Mouse (Mus musculus): ENCODE results near the gene Unc45b.
"Not testable (repeated sequence)": the region's sequence is repeated elsewhere in the genome, so short reads cannot be mapped to it uniquely, and the experiment has no call there.

The Unc45b gene

DNA sequence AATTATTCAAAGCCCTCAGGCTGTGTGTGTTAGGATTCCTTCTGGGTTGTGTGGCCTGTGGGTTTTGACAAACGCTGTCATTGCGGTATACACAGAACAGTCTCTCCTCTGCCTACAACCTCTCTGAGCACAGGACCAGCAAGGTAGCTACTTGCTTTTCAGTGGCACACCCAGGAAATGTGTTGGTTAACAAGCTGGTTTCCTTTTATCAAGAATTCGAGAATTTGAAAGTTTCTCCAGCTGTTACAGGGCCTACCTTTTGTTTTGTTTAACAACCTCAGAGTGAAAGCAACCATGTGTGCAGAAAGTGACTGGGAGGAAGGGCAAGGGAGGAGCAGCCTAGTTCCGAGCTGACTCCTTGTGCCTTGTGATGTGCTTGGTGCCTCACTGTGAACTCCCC, 37.1 kb downstream of the Unc45b start:
- no peak for DNase-seq (ENCODE audit: low read depth, low spot score)

DNA sequence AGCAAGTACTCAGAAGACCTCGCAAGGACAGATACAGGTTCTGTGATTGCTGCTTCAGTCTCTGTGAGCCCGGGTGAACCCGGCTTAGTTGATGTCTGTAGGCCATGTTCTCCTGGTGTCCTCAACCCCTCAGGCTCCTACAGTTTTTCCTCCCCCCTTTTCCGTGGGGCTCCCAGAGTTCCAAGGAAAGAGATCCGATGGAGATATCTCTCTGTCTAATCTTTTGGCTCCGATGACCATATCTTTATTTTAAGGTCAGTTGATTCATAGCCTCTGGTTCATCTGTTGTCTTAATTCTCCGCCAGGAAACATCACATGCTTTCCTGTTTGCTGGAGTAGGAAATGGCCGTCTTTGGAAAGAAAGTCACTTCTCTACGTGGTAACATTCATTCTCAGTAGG, 38.7 kb downstream of the Unc45b start:
- DNase-seq (ENCODE audit: low read depth, low spot score): no peak

DNA sequence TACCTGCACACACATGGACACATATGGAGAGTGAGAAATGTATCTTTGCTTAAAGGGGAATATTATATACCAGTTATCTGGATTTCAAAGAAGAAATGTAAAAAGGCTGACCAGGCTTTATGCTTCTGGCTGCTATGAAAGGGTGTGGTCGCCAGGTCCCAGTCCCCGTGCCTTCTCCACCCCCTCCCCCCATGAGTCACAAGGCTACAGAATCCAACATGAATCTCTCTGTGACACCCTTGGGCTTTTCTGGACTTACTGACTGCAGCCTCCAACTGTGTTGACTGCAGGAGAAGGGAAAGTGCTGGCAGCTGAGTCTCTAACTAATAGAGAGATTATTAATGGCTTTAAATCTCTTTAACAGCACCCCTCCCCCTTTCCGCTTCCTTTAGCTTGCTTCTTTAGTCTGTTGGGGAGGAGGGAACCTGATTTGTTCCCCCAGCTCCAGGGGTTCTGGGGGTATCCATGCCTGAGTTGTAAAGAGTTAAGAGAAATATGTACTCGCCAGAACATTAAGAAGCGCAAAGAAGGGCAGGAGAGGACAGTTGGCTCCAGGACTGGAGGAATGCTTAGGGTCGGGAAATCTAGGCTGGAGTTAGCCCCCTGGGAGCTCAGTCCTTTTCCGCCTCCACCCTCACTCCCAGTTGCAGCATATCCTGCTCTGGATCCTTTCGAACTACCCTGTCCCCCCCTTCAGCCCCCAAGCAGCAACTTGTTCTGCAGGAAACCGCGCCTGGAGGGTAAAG, 40.6 kb downstream of the Unc45b start, which contains the start of gene Slfn5:
TSS of gene Slfn5 (plus strand) at position 614 of the 746 bp plus-strand sequence.
- DNase-seq (ENCODE audit: low read depth, low spot score): no peak

DNA sequence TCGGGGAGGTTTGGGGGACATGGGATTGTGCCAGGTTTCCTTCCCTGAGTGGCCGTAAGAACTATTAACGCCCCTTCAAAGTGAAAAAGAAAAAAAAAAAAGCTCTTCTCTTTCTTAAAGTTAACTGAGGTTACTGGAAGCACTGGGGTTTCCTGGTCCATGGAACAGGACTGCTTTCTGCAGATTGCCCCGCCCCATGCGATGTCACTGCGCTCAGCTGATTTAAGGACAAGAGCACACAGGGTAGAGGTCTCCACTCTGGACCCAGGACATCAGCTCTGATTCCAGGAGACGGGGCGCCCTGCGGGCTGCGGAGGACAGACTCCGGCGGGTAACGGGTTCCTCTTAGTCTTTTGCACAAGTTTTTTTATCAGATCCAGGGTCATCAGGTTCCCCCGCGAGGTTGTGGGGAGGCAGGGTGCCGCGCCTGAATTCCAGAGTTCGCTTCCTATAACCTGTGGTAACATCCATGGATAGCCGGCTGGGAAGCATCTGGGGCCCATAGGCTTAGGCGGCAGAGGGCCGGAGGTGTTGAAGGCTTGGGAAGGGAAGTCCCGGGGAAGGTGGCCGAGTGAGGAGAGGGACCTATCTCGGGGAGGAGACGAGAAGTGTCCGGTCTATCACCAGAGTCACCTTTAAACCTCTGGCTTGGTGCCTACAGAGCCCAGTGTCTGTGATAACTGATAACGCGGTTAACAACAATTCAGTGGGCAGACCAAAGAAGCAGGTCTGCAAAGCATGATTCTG, 41.7 kb downstream of the Unc45b start:
- DNase-seq (ENCODE audit: low read depth, low spot score): no peak

DNA sequence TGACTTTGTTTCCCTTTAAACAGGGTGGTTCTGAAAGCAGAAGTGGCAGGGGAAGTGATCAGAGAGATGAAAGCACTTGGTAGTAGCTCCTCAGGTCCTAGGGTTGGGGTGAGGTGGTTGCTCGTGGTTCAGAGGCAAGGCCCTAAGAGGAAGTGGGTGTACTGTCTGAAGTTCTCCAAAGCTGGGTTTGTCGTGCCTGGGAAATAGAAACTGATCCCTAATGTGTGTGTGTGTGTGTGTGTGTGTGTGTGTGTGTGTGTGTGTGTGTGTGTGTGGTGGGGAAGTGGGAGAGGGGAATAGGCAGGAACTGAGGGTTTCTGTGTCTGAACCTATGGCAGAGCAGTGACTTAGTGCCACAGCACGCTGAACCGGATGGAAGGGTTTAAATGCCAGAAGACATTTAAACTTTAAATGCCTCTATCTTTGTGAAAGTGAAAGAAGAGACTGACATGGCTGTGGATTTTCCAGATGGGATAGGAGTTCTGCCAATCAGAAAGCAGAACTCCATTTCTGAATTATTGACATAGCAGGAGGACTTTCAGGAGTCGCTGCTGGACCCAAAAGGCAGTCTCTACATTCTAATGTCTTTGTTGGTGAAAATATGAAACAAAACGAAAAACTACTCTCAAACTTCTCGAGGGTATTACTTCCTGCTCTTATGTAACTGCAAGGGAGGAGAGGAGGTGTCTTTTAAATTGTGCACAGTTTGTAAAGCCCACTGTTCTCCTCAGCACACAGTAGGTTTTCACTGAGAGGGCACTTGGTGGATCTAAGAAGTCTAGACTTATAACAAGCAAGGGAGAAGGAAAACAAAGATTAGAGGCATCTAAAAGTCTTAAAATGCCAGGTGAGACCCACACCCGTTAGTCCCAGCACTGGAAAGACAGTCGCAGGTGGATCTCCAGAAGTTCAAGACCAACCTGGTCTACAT, 42.5 kb downstream of the Unc45b start:
- no peak for DNase-seq (ENCODE audit: low read depth, low spot score)

DNA sequence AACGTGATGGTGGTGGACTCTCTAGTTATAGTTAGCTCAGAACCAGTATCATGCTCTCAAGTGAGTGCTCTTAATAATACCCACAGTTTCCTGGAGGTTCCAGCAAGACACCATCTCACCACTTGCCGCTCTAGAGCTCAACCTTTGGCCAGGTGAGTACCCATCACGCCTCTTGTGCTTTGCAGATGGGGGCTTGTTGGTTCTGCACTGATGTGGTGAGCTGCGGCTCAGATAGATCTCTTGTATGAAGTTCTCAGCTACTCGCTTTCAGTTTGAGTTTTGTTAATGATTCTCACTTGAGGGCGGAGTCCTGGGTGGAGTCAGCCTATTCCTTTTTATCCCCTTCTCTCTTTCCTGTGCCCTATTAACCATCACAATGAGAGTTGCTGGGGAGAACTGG, 44.3 kb downstream of the Unc45b start:
- no peak for DNase-seq (ENCODE audit: low read depth, low spot score)

DNA sequence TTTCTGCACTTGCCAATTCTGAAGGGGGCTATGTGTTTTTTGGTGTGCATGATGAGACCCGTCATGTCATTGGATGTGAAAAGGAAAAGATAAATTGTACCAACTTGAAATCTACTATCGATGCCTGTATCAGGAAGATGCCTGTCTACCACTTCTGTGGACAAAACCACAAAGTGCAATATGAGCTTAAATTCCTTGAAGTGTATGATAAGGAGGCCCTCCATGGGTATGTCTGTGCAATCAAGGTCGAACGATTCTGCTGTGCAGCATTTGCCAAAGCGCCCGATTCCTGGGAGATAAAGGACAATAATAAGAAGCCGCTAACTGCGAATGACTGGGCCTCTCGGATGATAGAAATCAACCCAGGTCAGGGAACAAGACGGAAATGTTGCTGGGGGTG, 46.6 kb downstream of the Unc45b start:
- DNase-seq (ENCODE audit: low read depth, low spot score): no peak

DNA sequence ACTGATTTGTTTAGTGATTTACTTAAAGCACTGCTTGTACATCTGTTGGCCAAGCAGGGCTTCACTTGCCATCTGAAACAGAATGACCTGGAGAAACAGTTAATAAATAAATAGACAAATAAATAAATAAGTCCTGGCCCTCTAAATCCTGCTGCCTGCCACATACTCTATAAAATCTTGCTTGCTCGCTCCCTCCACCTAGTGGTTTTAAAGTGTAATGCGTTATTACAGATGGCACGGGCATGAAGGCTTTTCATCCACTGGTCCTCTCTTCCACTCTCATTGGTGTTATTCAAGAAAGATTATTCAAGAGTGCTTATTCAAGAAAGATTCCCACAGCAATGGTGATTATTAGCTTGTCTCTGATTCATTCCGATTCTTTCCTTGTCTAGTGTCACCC, 49.3 kb downstream of the Unc45b start:
- no peak for DNase-seq (ENCODE audit: low read depth, low spot score)

DNA sequence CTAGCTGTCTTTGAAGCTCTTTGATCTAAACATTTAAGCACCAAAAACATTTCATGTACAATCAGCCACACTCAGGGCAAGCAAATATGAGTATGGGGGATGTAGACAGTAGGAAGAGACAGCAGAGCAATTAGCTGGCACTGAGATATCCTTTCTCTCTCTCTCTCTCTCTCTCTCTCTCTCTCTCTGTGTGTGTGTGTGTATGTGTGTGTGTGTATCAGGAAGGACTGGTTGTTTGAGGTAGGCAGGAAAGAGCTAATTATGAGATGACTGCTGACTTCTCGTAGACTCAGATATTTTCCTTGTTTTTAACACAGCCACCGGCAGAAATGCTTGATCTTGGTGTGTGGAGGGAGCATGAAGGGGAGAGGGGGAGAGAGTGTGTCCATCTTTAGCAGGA, 51.4 kb downstream of the Unc45b start:
- DNase-seq (ENCODE audit: low read depth, low spot score): no peak

DNA sequence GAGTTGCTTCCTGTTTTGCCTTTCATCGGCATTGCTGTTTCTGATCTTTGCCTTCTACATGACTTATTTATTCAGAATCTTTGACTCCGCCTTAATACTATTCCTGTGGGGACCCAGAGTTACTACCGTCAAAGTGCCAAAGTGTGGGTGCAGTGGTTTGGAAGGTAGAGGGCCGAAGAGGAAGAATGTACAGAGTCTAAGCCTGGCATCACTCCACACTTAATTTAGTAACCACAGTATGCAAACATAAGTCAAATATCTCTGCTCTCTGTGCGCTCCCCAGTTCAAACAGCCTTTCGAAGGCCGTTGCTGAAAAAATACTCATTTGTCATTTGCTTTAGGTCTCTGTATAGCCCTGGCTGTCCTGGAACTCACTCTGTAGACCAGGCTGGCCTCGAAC, 51.9 kb downstream of the Unc45b start:
- DNase-seq (ENCODE audit: low read depth, low spot score): no peak

DNA sequence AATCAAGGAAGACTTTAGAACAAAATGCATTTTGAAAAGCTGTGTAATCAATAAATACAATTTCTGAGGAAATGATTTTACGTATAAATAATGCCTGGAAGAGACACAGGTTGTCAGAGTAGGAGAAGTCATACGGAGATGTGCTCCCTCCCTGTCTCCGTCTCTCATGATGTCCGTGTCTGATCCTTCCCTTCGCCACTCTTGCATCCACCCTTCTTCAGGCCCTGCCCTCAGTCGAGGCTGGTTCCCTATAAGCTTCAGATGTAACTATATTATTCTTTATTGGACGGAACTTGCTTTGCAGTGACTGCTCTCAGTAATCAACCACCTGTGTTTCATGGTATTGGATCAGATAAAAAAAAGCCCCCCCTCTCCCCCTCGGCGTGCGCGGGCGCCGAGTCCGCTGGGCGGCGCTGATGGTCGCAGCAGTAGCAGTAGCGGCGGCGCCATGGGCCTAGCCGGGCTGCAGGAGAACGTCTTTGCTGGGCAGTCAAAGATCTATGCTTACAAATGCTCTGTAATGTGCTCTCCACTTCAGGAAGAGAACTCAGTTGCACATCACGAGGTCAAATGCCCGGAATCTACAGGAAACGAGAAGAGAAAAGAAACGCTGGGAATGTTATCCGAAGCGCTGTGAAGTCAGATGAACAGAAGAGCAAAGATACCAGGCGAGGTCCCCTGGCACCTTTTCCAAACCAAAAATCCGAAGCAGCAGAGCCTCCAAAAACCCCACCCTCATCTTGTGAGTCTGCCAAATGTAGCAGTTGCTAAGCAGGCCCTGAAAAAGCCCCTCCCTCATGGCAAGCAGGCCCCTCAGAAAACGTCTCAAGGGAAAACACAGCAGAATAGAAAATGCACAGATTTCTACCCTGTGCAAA, 60.6 kb downstream of the Unc45b start:
- DNase-seq (ENCODE audit: low read depth, low spot score): no peak

DNA sequence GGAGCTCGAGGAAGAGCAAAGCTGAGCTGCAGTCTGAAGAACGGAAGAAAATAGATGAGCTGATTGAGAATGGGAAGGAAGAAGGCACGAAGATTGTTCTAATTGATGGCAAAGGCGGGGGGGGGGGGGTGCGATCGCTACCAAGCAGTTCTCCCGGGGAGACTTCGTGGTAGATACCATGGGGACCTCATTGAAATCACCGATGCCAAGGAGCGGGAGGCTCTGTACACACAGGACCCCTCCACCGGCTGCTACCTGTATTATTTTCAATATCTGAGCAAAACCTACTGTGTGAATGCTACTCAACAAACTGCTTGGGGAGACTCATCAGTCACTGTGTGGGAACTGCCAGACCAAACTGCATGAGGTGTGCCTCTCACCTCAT, 61.2 kb downstream of the Unc45b start:
- no peak for DNase-seq (ENCODE audit: low read depth, low spot score)

DNA sequence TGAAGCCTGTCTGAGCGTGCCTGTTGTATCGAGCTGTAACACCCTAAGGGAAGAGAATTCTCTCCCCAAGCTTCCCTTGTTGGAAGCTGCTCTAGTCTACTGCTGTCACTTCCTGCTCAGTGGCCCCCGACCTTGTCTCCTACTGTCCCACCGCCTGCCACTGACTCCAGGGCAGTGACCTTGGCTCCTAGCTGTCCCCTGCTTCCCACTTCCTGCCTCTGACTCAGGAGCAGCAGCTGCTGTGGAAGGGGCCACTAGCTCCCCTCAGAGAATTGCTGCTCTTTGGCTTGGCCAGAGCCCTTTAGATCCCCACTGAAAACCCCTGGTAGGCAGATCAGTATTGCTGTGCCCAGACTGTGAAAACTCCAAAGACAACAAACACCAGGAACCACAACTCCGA, 63.6 kb downstream of the Unc45b start:
- no peak for DNase-seq (ENCODE audit: low read depth, low spot score)

DNA sequence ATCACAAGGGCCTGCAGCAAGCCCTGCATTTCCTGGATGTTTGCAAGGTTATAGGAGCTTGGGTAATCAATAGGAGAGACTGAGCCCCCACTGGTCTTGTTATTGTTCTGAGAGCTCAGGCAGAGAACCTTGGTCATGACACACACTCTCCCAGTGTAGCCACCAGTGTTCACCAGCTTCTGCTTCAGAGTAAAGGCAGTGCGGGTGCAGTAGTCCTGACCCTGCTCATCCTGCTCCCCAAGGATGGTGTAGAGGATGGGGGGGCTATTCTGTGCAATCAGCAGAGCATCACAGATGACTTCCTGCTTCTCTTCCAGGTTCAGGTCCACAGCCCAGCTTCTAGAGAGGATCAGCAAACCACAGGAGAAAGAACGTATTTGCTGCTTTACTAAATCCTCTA, 72.1 kb downstream of the Unc45b start:
- not testable (repeated sequence) for DNase-seq (ENCODE audit: low read depth, low spot score)

DNA sequence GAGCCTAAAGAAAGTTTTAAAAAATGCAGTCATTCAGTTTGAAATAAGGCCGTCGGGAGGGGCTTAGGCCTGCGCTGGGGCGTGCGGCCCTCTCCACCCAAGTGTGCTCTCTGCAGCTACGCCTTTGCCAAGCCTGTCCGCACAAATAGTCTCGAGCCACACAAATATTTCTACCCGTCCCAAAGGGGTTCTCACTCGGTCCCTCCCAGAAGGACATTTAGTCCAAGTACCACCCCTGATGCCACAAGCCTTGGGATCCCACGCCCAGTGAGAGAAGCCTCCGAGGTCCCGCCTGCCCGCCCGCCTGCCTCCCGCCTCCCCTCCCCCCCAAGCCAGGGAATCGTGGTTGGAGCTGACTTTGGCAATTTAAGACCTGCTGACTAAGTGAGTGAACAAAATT, 72.8 kb downstream of the Unc45b start:
- no peak for DNase-seq (ENCODE audit: low read depth, low spot score)

DNA sequence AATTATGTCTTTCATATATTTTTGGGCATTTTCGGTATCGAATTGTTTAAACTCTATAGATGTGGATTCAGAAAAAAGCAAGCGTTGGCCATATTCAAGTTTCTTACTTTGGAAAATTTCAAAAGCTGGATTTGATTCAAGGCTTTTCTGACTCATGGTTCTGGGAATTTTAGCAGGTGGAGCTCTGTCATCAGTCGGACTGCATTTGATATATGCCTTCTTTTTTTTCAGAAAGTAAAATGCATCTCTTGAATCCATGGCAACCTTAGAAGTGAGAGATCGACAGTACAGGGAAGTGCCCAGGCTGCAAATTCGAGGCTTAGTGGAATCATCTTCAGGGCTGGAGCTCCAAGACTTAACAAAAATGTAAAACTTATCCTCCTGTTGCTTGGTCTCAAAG, 77.3 kb downstream of the Unc45b start:
- DNase-seq (ENCODE audit: low read depth, low spot score): no peak

DNA sequence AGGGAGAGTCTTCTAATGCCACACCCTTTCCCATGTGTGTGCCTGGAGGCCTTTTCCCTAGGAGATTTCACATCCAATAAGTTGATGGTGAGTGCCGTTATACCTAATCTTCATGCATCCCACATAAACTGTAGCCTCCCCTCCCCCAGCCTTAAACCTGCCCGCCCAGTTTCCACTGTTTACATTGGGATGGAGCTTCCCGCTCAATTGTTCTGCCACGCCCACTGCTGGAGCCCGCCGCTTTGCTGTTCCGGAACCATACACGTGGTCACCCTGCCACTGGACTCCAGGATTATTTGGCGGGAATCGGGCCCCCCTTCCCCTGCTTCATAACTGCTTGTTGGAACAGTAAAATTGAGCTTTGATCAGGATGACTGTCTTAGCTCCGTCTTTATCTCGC, 79.0 kb downstream of the Unc45b start:
- no peak for DNase-seq (ENCODE audit: low read depth, low spot score)

DNA sequence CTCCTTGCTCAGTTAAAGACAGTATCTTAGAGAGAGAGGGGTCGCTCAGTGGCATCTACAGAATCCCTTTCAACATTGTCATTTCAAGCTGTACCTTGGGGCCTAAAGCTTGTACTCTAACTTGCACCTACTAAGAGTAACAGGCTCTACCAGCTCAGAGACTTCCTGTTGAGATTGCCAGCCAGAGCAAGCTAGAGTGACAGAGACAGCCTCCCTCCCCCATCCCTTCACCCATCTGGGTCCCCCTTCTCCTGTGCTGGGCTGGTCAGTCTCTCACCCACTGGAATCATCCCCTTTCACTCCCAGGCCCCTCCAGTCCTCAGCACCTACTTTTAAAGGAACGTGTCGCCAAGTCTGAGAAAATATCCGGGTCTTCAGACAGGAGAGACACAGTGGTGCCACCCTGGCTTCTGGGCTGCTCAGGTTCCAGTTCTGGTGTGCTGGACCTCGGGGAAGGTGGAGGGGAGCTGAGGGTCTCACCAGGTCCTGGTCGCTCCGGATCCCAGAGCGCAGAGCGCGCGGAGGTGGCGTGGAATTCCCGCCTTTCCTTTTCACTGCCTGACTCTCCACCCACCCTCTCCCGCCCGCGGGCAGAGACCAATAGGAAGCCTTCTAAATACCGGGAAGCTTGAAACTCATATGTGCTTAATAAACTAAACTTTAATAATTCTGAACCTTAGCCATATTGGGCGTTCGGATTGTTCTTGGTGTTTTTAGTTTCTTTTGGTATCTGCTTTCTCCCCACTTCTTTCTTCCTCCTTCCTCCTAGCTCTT, 80.4 kb downstream of the Unc45b start:
- not testable (repeated sequence) for DNase-seq (ENCODE audit: low read depth, low spot score)

DNA sequence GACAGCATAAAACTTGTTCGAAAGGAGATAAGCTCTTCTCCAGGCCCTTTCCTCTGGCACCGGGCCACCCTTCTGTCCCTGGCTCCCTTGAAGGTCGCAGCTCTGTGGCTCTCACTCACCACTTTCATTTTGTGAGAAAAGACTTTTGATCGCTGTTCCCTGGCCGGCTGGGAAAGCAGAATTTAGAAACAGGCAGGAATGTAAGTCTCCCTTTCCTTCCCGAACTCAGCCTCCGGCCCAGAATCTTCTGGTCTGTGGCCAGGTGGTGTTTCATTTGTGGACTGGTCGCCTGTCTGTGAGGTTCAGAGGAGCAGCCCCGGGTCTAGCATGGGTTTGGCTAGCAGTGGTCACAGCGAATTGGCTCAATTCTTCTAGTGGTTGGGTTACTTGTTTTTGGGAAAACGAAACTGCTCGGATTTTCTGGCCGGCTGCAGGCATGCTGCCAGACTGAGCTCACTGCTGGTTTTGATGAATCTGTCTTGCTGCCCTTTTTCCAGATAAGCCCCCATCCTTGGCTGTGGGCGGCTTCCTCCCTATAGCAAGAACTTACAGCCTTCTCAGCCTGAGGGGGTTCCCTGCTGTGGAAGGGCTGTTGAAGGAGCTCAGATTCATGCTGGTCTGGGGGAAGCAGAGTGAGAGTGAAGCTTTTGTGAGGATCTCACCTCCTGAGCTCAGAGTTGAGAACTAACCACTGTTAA, 81.3 kb downstream of the Unc45b start, which contains the start of gene Slfn9:
TSS of gene Slfn9 (minus strand) at position 362 of the 698 bp plus-strand sequence.
- no peak for DNase-seq (ENCODE audit: low read depth, low spot score)
